Mouse (Mus musculus): ENCODE measurements around the gene Tstd1.

Tstd1 gene

GRCm38 (mm10) chr1:171454926-171455325 lies 36.3 kb downstream of the Tstd1 start:
- DNase-seq (ENCODE audit: low spot score in 2 of 2), result no peak

- no peak for DNase-seq (ENCODE audit: low spot score in 2 of 2)
Observed at GRCm38 (mm10) chr1:171457568-171457967, 38.9 kb downstream of the Tstd1 start.

GRCm38 (mm10) chr1:171459791-171460190 lies 41.1 kb downstream of the Tstd1 start:
- DNase-seq (ENCODE audit: low spot score in 2 of 2), result no peak

- DNase-seq (ENCODE audit: low spot score in 2 of 2), result no peak
Observed at GRCm38 (mm10) chr1:171460551-171461503, 42.2 kb downstream of the Tstd1 start.

- DNase-seq (ENCODE audit: low spot score in 2 of 2), result no peak
Observed at GRCm38 (mm10) chr1:171463133-171463532, 44.5 kb downstream of the Tstd1 start.

GRCm38 (mm10) chr1:171465749-171466412 lies 47.2 kb downstream of the Tstd1 start:
- DNase-seq (ENCODE audit: low spot score in 2 of 2), result no peak

GRCm38 (mm10) chr1:171466565-171466964 lies 47.9 kb downstream of the Tstd1 start:
- DNase-seq (ENCODE audit: low spot score in 2 of 2), result no peak

GRCm38 (mm10) chr1:171469678-171470077 lies 51.0 kb downstream of the Tstd1 start:
- DNase-seq (ENCODE audit: low spot score in 2 of 2), result no peak

Measured in frontal cortex, postnatal 14 days (tissue).